Mouse (Mus musculus) spleen, postnatal 36 days (tissue): ENCODE measurements at regions not wholly inside any gene's neighbourhood (a gene's known extent, or its start where the extent isn't known, plus 50 kb on each side); places are given as distances from the start of the nearest gene placed in this dataset.

Experiments used
- DNase-seq, 2 experiments: peaks; one replicate each; pipeline ENCODE4 v3.0.0; 2022; ENCODE audit warnings: low spot score in 2 of 2, mixed read lengths in 1 of 2

GRCm38 (mm10) chr3:78901838-78902484, 384.4 kb downstream of the Rapgef2 start:
- DNase-seq = no peak

- no peak for DNase-seq
These were observed 385.1 kb downstream of the Rapgef2 start for GRCm38 (mm10) chr3:78901016-78901837.

- no peak for DNase-seq
These were observed 386.7 kb downstream of the Rapgef2 start for GRCm38 (mm10) chr3:78899446-78900230.

GRCm38 (mm10) chr3:78889326-78889725, 397.0 kb downstream of the Rapgef2 start:
- DNase-seq = no peak

- DNase-seq = no peak
These were observed 401.6 kb downstream of the Rapgef2 start for GRCm38 (mm10) chr3:78884715-78885114.

- no peak for DNase-seq
These were observed 402.3 kb downstream of the Rapgef2 start for GRCm38 (mm10) chr3:78884029-78884428.

- DNase-seq = no peak
These were observed 406.2 kb downstream of the Rapgef2 start for GRCm38 (mm10) chr3:78880072-78880471.

GRCm38 (mm10) chr3:78877323-78877722, 409.0 kb downstream of the Rapgef2 start:
- no peak for DNase-seq

- DNase-seq = no peak
These were observed 419.4 kb downstream of the Rapgef2 start for GRCm38 (mm10) chr3:78866896-78867295.

- no peak for DNase-seq
These were observed 420.1 kb downstream of the Rapgef2 start for GRCm38 (mm10) chr3:78866083-78866726.

GRCm38 (mm10) chr3:78863005-78863404, 423.3 kb downstream of the Rapgef2 start:
- DNase-seq = no peak

- no peak for DNase-seq
These were observed 439.5 kb downstream of the Rapgef2 start for GRCm38 (mm10) chr3:78846617-78847318.

- DNase-seq = no peak
These were observed 445.1 kb downstream of the Rapgef2 start for GRCm38 (mm10) chr3:78841173-78841572.

- no peak for DNase-seq
These were observed 449.5 kb downstream of the Rapgef2 start for GRCm38 (mm10) chr3:78836824-78837223.

- no peak for DNase-seq
These were observed 460.8 kb downstream of the Rapgef2 start for GRCm38 (mm10) chr3:78825505-78825904.

GRCm38 (mm10) chr3:78812425-78812824, 473.9 kb downstream of the Rapgef2 start:
- no peak for DNase-seq

- no peak for DNase-seq
These were observed 475.7 kb downstream of the Rapgef2 start for GRCm38 (mm10) chr3:78810431-78811152.

- DNase-seq = no peak
These were observed 483.1 kb downstream of the Rapgef2 start for GRCm38 (mm10) chr3:78803176-78803575.

- no peak for DNase-seq
These were observed 490.3 kb downstream of the Rapgef2 start for GRCm38 (mm10) chr3:78795951-78796455.

- no peak for DNase-seq
These were observed 493.8 kb downstream of the Rapgef2 start for GRCm38 (mm10) chr3:78792440-78793057.
